Mouse (Mus musculus) liver, embryonic 15.5 days (tissue): ENCODE data around the gene Polrmt. TPM values are rescaled to one million over a fixed set of nuclear protein-coding genes. Genes with fewer than 3 reads are reported as not detected.

Experiments
- ATAC-seq: fragments of 200-750 bp; cut with Nextera tagmentation; 2 replicates; pipeline ENCODE4 v1.8.0; 2017; ENCODE audit warnings: moderate number of reproducible peaks, mild to moderate bottlenecking, moderate library complexity; ENCODE audit not compliant: insufficient read depth
- H3K27ac ChIP-seq: fragments of 300-500 bp; sonication (generic); replicated peaks from 2 replicates; pipeline ENCODE4 v1.5.1; 2015; ENCODE audit warnings: mild to moderate bottlenecking, inconsistent platforms
- H3K27me3 ChIP-seq: fragments of 300-500 bp; sonication (generic); 2 replicates; pipeline ENCODE4 v1.6.1; 2015; ENCODE audit warnings: mild to moderate bottlenecking, inconsistent platforms
- H3K36me3 ChIP-seq: fragments of 300-500 bp; sonication (generic); replicated peaks from 2 replicates; pipeline ENCODE4 v1.6.1; 2015; ENCODE audit warnings: moderate library complexity, mild to moderate bottlenecking, inconsistent platforms
- H3K4me1 ChIP-seq: fragments of 300-500 bp; sonication (generic); replicated peaks from 2 replicates; pipeline ENCODE4 v1.6.1; 2015; ENCODE audit warnings: inconsistent platforms
- H3K4me2 ChIP-seq: fragments of 300-500 bp; sonication (generic); 2 replicates; pipeline ENCODE4 v1.6.1; 2015; ENCODE audit warnings: moderate library complexity, mild to moderate bottlenecking, inconsistent platforms
- H3K4me3 ChIP-seq: fragments of 300-500 bp; sonication (generic); replicated peaks from 2 replicates; pipeline ENCODE4 v1.5.1; 2015; ENCODE audit warnings: mild to moderate bottlenecking, inconsistent platforms
- H3K9ac ChIP-seq: fragments of 300-500 bp; sonication (generic); 2 replicates; pipeline ENCODE4 v1.6.1; 2015; ENCODE audit warnings: moderate library complexity, mild to moderate bottlenecking, inconsistent platforms
- H3K9me3 ChIP-seq: fragments of 300-500 bp; sonication (generic); replicated peaks from 2 replicates; pipeline ENCODE4 v1.6.1; 2016; ENCODE audit warnings: inconsistent platforms
- WGBS: fragments of 180-500 bp; shearing (Covaris S2); methylation state at CpG from one replicate; pipeline ENCODE4 v1.1.7; 2015; ENCODE audit warnings: mixed read lengths; ENCODE audit not compliant: insufficient replicate concordance; 5-methylcytosine and 5-hydroxymethylcytosine counted together
- polyA plus RNA-seq: library from polyadenylated mRNA; unstranded; fragments of >200 nt; fragmentation: Nextera tagmentation; extraction: Ambion mirVana; gene quantifications from 2 replicates; pipeline ENCODE4 v1.2.1, GENCODE M21; 2015

The Polrmt gene
- polyA plus RNA-seq, 1 experiment from 2014 or later: 15.6 TPM

- H3K27me3 ChIP-seq: no peaks in the 10 kb centered on the region
- WGBS: 57% methylated on average over 9 of the region's 9 CpGs
- no peak overlapping the region for H3K4me2 ChIP-seq
- H3K36me3 ChIP-seq: no peaks in the 10 kb centered on the region
- 0 out of 2 replicates have a peak overlapping the region, but pooled peaks have one; percentile 3 for H3K27ac ChIP-seq
- no peak for ATAC-seq
- no peaks in the 10 kb centered on the region for H3K9me3 ChIP-seq
- H3K9ac ChIP-seq: no peak overlapping the region
- peaks cover 17% of the 10 kb centered on the region for H3K4me1 ChIP-seq
- H3K4me3 ChIP-seq: no peak overlapping the region
Observed at GRCm38 (mm10) chr10:79696129-79696651, 50.2 kb downstream of the Polrmt start.

GRCm38 (mm10) chr10:79695231-79696128 lies 50.9 kb downstream of the Polrmt start:
- H3K9me3 ChIP-seq: no peaks in the 10 kb centered on the region
- 0 out of 2 replicates have a peak, but pooled peaks have one; percentile 33 for ATAC-seq
- 0 out of 2 replicates have a peak overlapping the region, but pooled peaks have one; percentile 3 for H3K27ac ChIP-seq
- H3K4me1 ChIP-seq: peaks cover 11% of the 10 kb centered on the region; the same call in 1 of the 2 replicates
- H3K27me3 ChIP-seq: no peaks in the 10 kb centered on the region
- 55% methylated on average over 13 of the region's 13 CpGs for WGBS
- H3K4me2 ChIP-seq: no peak overlapping the region
- no peaks in the 10 kb centered on the region for H3K36me3 ChIP-seq
- no peak overlapping the region for H3K9ac ChIP-seq
- no peak overlapping the region for H3K4me3 ChIP-seq

GRCm38 (mm10) chr10:79694379-79694655 lies 52.1 kb downstream of the Polrmt start:
- WGBS: 79% methylated on average over 6 of the region's 6 CpGs
- ATAC-seq: no peak

GRCm38 (mm10) chr10:79693580-79694378 lies 52.6 kb downstream of the Polrmt start:
- ATAC-seq: no peak
- peaks cover 10% of the 10 kb centered on the region for H3K36me3 ChIP-seq
- H3K9ac ChIP-seq: no peak overlapping the region
- peaks cover 11% of the 10 kb centered on the region; the same call in 1 of the 2 replicates for H3K4me1 ChIP-seq
- H3K4me3 ChIP-seq: no peak overlapping the region
- H3K27ac ChIP-seq: no peak overlapping the region
- WGBS: 64% methylated on average over 12 of the region's 12 CpGs
- no peaks in the 10 kb centered on the region for H3K27me3 ChIP-seq
- no peaks in the 10 kb centered on the region for H3K9me3 ChIP-seq
- no peak overlapping the region for H3K4me2 ChIP-seq

More at GRCm38 (mm10) chr10:79694379-79694655, 52.1 kb downstream of the Polrmt start:
- H3K9me3 ChIP-seq: no peaks in the 10 kb centered on the region
- peaks cover 11% of the 10 kb centered on the region; the same call in 1 of the 2 replicates for H3K4me1 ChIP-seq
- H3K36me3 ChIP-seq: peaks cover 5% of the 10 kb centered on the region
- H3K4me3 ChIP-seq: no peak overlapping the region
- no peak overlapping the region for H3K4me2 ChIP-seq
- H3K27ac ChIP-seq: no peak overlapping the region
- H3K9ac ChIP-seq: no peak overlapping the region
- H3K27me3 ChIP-seq: no peaks in the 10 kb centered on the region

GRCm38 (mm10) chr10:79691986-79692548 lies 54.3 kb downstream of the Polrmt start:
- Histone ChIP-seq H3K9ac (no peak overlapping the region), H3K9me3 (no peaks in the 10 kb centered on the region), H3K36me3 (peaks cover 28% of the 10 kb centered on the region), H3K4me2 (no peak overlapping the region), H3K4me3 (no peak overlapping the region), H3K27me3 (no peaks in the 10 kb centered on the region), H3K27ac (no peak overlapping the region), H3K4me1 (peaks cover 11% of the 10 kb centered on the region; the same call in 1 of the 2 replicates)
- 75% methylated on average over 2 of the region's 2 CpGs for WGBS
- no peak for ATAC-seq

GRCm38 (mm10) chr10:79689178-79689577 lies 57.2 kb downstream of the Polrmt start:
- Histone ChIP-seq H3K27ac (no peak overlapping the region), H3K36me3 (peaks cover 56% of the 10 kb centered on the region), H3K4me2 (no peak overlapping the region), H3K4me3 (no peak overlapping the region), H3K27me3 (no peaks in the 10 kb centered on the region), H3K4me1 (peaks cover 10% of the 10 kb centered on the region), H3K9ac (no peak overlapping the region), H3K9me3 (no peaks in the 10 kb centered on the region)
- no peak for ATAC-seq
- WGBS: 76% methylated on average over 3 of the region's 3 CpGs

- Histone ChIP-seq H3K27ac (no peak within 1 kb of the TSS), H3K9ac (no peak within 1 kb of the TSS), H3K4me3 (no peak within 1 kb of the TSS), H3K4me2 (no peak within 1 kb of the TSS), H3K36me3 (peaks cover 61% of the 10 kb centered on the region), H3K27me3 (no peaks in the 10 kb centered on the region), H3K9me3 (no peaks in the 10 kb centered on the region), H3K4me1 (peaks cover 15% of the 10 kb centered on the region)
- no peak for ATAC-seq
- 76% methylated on average over 4 of the region's 4 CpGs for WGBS
Observed at GRCm38 (mm10) chr10:79688720-79689119, 57.7 kb downstream of the Polrmt start, which contains the start of gene Gzmm. Gene Gzmm (plus strand): TSS chr10:79689020.

- H3K9ac ChIP-seq: no peak overlapping the region
- peaks cover 26% of the 10 kb centered on the region for H3K4me1 ChIP-seq
- ATAC-seq: no peak
- H3K27ac ChIP-seq: no peak overlapping the region
- no peak overlapping the region for H3K4me2 ChIP-seq
- H3K9me3 ChIP-seq: no peaks in the 10 kb centered on the region
- H3K36me3 ChIP-seq: peaks cover 64% of the 10 kb centered on the region
- 90% methylated on average over 6 of the region's 6 CpGs for WGBS
- no peaks in the 10 kb centered on the region for H3K27me3 ChIP-seq
- H3K4me3 ChIP-seq: no peak overlapping the region
Observed at GRCm38 (mm10) chr10:79687513-79687912, 58.9 kb downstream of the Polrmt start.

GRCm38 (mm10) chr10:79686691-79687090 lies 59.7 kb downstream of the Polrmt start:
- Histone ChIP-seq H3K27me3 (no peaks in the 10 kb centered on the region), H3K9ac (no peak overlapping the region), H3K27ac (no peak overlapping the region), H3K36me3 (peaks cover 64% of the 10 kb centered on the region), H3K4me2 (no peak overlapping the region), H3K4me1 (peaks cover 26% of the 10 kb centered on the region), H3K4me3 (no peak overlapping the region), H3K9me3 (no peaks in the 10 kb centered on the region)
- WGBS: 88% methylated on average over 1 of the region's 1 CpGs
- ATAC-seq: no peak

GRCm38 (mm10) chr10:79686219-79686618 lies 60.2 kb downstream of the Polrmt start:
- peaks cover 64% of the 10 kb centered on the region for H3K36me3 ChIP-seq
- WGBS: 83% methylated on average over 2 of the region's 2 CpGs
- no peak overlapping the region for H3K9ac ChIP-seq
- H3K9me3 ChIP-seq: no peaks in the 10 kb centered on the region
- ATAC-seq: no peak
- no peak overlapping the region for H3K27ac ChIP-seq
- no peak overlapping the region for H3K4me3 ChIP-seq
- H3K4me2 ChIP-seq: no peak overlapping the region
- H3K4me1 ChIP-seq: peaks cover 29% of the 10 kb centered on the region
- no peaks in the 10 kb centered on the region for H3K27me3 ChIP-seq
